Mouse (Mus musculus) lung, embryonic 14.5 days (tissue): ENCODE measurements at regions not wholly inside any gene's neighbourhood (a gene's known extent, or its start where the extent isn't known, plus 50 kb on each side); places are given as distances from the start of the nearest gene placed in this dataset.

Experiments used
- ATAC-seq: fragments of 200-750 bp; cut with Nextera tagmentation; 2 replicates; pipeline ENCODE4 v1.8.0; 2017; ENCODE audit warnings: mild to moderate bottlenecking, moderate TSS enrichment, moderate library complexity; ENCODE audit not compliant: insufficient read depth
- DNase-seq: peaks from one replicate; pipeline ENCODE4 v3.0.0-alpha.2; 2015
- H3K27ac ChIP-seq: fragments of 300-500 bp; sonication (generic); 2 replicates; pipeline ENCODE4 v1.5.1; 2014; ENCODE audit warnings: low read depth, mild to moderate bottlenecking, moderate library complexity
- H3K27me3 ChIP-seq: fragments of 300-500 bp; sonication (generic); 2 replicates; pipeline ENCODE4 v1.6.1; 2014; ENCODE audit warnings: low read length, control low read depth; ENCODE audit not compliant: insufficient read depth
- H3K36me3 ChIP-seq: fragments of 300-500 bp; sonication (generic); 2 replicates; pipeline ENCODE4 v1.6.1; 2014; ENCODE audit warnings: control low read depth; ENCODE audit not compliant: insufficient read depth
- H3K4me1 ChIP-seq: fragments of 300-500 bp; sonication (generic); 2 replicates; pipeline ENCODE4 v1.6.1; 2014; ENCODE audit warnings: antibody characterized with exemption, control low read depth; ENCODE audit not compliant: insufficient read depth
- H3K4me2 ChIP-seq: fragments of 300-500 bp; sonication (generic); 2 replicates; pipeline ENCODE4 v1.6.1; 2014; ENCODE audit warnings: mild to moderate bottlenecking
- H3K4me3 ChIP-seq: fragments of 300-500 bp; sonication (generic); 2 replicates; pipeline ENCODE4 v1.5.1; 2014; ENCODE audit warnings: low read depth, low read length
- H3K9ac ChIP-seq: fragments of 300-500 bp; sonication (generic); 2 replicates; pipeline ENCODE4 v1.6.1; 2014
- H3K9me3 ChIP-seq: fragments of 300-500 bp; sonication (generic); 2 replicates; pipeline ENCODE4 v1.6.1; 2016; ENCODE audit warnings: low read depth, low read length, control low read depth
- CTCF ChIP-seq: IDR thresholded peaks from 2 replicates; pipeline ENCODE4 v1.5.1; 2016; ENCODE audit warnings: antibody characterized with exemption, low read depth
- WGBS: fragments of 180-500 bp; shearing (Covaris S2); extraction: QIAGEN DNeasy Blood & Tissue Kit; methylation state at CpG from one replicate; pipeline ENCODE4 v1.1.7; 2014; 5-methylcytosine and 5-hydroxymethylcytosine counted together

DNA sequence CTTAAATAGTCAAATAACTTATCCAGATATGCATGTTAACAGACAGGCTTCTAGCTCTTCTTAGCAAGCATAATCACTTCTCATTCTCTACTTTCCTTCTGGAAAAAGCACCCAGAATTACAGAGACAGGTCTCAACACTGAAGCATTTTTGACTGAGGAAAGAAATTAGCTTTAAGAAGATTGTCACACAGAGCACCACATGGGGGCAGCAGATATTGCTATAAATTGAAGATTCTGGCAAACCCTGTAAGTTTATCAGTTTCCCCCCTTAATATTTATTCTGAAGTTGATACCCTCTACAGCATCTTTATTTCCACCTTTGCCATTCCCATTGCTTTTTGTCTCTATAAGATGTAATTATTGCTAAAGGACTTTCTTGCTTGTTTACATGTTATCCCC is 83.4 kb upstream of the Lrrc4c start:
- H3K27me3 ChIP-seq: no peaks in the 10 kb centered on the region
- no peak overlapping the region for H3K4me2 ChIP-seq
- H3K9ac ChIP-seq: no peak overlapping the region
- no peaks in the 10 kb centered on the region for H3K9me3 ChIP-seq
- TF ChIP-seq CTCF: peak; percentile 26
- no peaks in the 10 kb centered on the region for H3K4me1 ChIP-seq
- no peaks in the 10 kb centered on the region for H3K36me3 ChIP-seq
- H3K27ac ChIP-seq: no peak overlapping the region
- peak; percentile 69 for DNase-seq
- no peak for ATAC-seq
- H3K4me3 ChIP-seq: no peak overlapping the region

DNA sequence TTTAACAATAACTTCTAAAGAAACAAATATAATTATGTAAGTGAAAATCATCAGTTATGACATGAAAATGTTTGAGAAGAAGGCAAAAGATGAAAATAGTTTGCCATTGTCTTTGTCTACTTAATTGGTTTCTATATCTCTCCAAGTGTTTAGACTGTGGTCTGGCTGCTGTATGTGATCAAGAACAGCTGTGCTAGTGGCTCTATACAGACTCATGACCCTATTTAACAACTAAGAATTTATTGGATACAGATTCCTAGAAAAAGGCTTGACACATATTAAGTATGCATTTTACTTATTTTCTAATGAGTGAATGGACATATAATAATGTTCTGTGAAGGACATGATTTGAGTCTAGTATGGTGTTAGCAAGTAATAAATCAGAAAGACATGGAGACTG is 78.7 kb upstream of the Lrrc4c start:
- DNase-seq (peak; percentile 78), ATAC-seq (peak; percentile 78; the same call in 1 of the 2 replicates)
- no peaks in the 10 kb centered on the region for H3K9me3 ChIP-seq
- TF ChIP-seq CTCF: no peak
- H3K4me3 ChIP-seq: no peak overlapping the region
- H3K27ac ChIP-seq: no peak overlapping the region
- no peaks in the 10 kb centered on the region for H3K36me3 ChIP-seq
- H3K4me2 ChIP-seq: no peak overlapping the region
- H3K4me1 ChIP-seq: no peaks in the 10 kb centered on the region
- H3K27me3 ChIP-seq: no peaks in the 10 kb centered on the region
- H3K9ac ChIP-seq: no peak overlapping the region

DNA sequence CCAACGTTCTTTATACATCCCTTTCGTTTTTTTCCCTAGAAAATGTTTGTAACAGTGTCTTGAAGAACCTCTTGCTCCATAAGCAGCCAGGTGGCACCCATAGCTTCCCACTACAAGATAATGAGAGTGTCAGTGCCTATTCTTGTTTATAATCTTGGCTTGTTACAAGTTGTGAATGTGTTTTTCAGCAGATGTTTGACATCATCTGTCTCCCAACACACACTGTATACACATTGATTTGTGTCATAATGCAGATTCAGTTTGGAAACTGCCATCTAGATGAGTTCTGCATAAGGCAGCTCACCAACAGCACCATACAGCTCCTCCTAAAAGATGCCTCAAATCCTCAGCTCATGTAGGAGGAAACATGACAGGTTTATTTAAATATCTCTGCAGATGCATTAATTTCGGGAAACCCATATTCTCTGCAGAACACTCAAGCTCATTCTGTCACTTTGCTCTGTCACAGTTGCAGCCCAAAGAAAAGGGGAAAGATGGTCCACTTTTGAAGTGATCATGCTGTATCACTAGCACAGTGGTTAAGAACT is 77.4 kb upstream of the Lrrc4c start:
- DNase-seq: peak; percentile 84
- H3K27ac ChIP-seq: no peak overlapping the region
- WGBS: 39% methylated on average over 3 of the region's 3 CpGs
- no peak overlapping the region for H3K4me3 ChIP-seq
- no peak overlapping the region for H3K4me2 ChIP-seq
- no peaks in the 10 kb centered on the region for H3K36me3 ChIP-seq
- no peak overlapping the region for H3K9ac ChIP-seq
- TF ChIP-seq CTCF: no peak
- H3K4me1 ChIP-seq: no peaks in the 10 kb centered on the region
- H3K27me3 ChIP-seq: no peaks in the 10 kb centered on the region
- peak; percentile 95 for ATAC-seq
- H3K9me3 ChIP-seq: no peaks in the 10 kb centered on the region

DNA sequence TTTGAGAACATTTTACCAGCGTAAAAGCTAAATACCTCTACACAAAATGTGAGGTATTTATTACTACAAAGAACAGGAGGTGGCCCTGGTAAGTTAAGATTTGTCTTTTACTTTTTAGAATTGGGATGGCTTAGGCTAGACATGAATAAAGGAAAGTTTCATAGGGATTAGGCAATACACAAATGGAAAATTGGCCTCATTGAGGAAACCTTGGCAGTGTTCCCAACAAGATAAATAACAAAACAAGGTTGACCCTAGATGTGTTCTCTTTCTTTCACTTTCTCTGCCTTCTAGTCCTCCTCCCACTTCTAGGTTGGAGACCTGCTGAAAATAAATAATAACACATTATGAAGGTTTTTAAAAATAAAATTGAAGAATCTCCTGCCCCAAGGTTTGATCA is 64.3 kb upstream of the Lrrc4c start:
- H3K27me3 ChIP-seq: no peaks in the 10 kb centered on the region
- no peak overlapping the region for H3K4me3 ChIP-seq
- H3K9me3 ChIP-seq: no peaks in the 10 kb centered on the region
- H3K27ac ChIP-seq: no peak overlapping the region
- no peaks in the 10 kb centered on the region for H3K4me1 ChIP-seq
- no peak overlapping the region for H3K9ac ChIP-seq
- TF ChIP-seq CTCF: no peak
- DNase-seq (no peak), ATAC-seq (no peak)
- H3K4me2 ChIP-seq: no peak overlapping the region
- H3K36me3 ChIP-seq: no peaks in the 10 kb centered on the region
- WGBS: 83% methylated on average over 1 of the region's 1 CpGs

DNA sequence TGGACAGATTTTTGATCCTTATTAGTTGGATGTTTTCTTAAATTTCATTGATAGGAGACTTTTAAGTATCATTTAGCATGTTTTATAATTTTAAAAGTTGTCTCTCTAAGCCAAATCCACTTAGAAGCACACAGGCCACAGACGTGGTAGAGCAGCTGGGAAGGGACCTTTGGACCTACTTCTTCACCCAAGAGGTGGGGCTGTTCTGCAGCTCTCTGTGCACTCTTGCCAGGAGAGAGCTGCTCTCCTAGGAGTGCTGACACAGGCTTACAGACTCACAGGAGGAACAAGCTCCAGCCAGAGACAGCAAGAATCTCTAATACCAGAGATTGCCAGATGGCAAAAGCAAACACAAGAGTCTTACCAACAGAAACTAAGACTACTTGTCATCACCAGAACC is 61.5 kb upstream of the Lrrc4c start:
- Histone ChIP-seq H3K27me3 (no peaks in the 10 kb centered on the region), H3K4me3 (no peak overlapping the region), H3K9me3 (no peaks in the 10 kb centered on the region), H3K4me2 (no peak overlapping the region), H3K36me3 (no peaks in the 10 kb centered on the region), H3K9ac (no peak overlapping the region), H3K4me1 (no peaks in the 10 kb centered on the region), H3K27ac (no peak overlapping the region)
- DNase-seq (no peak), ATAC-seq (no peak)
- TF ChIP-seq CTCF: no peak
- 56% methylated on average over 1 of the region's 1 CpGs for WGBS
